Mouse (Mus musculus): ENCODE measurements around the gene Brwd1.
"Not testable (repeated sequence)": the region's sequence is repeated elsewhere in the genome, so short reads cannot be mapped to it uniquely, and the experiment has no call there.

Gene Brwd1

DNA sequence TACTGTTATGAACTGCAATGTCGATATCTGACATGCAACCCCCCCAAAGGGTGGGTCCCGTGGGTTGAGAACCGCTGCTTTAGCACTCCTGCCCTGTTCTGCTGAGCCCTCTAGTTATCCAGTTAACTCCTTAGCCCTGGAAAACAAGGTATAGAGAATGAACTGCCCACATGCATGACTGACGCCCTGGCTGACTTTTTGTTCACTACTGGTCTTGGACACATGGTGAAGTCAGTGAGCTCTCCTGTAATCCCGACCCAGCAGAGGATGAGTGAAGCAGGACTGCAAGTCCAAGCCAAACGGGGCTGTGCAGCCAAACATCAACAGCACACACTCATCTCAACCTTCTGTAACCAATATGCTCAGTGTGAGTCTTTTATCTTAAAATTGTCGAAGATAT, 1.8 kb downstream of the Brwd1 start:
- DNase-seq: no peak

GRCm38 (mm10) chr16:96068364-96068763, 14.0 kb downstream of the Brwd1 start:
- no peak for DNase-seq

DNA sequence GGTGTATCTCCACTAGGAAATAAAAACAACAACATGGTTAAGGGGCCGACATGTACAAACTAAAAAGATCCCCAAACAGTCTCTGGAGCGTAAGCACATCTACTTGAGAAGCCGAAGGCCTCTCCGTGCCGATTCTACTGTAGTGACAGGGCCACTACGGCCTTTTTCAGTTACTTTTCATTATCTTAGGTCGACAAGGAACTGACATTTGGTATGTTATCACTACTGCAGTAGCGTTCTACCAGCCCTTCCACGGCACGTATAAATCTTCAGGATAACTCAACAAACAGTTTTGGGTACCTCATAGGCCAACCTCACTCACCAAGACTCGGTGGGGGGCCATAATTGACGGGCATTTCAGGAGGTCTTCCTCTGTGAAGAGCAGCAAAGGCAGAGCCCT, 16.2 kb downstream of the Brwd1 start:
- DNase-seq: no peak

DNA sequence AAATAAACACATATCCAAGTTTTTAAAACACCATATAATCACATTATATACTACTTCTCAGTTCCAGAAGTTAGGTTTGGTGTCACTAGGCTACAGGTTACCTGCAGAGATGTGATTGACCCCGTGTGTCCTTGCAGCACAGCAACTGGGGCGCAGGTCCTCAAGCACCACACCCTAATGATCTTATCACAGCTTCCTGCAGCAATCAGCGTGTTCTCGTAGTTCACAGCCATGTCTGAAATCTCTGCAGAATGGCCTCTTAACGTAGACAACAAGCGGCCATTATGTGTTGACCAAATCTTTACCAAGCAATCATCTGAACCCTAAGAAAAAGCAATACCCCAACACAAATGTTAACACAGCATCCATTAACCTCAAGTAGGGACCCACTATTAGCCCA, 17.7 kb downstream of the Brwd1 start:
- DNase-seq: no peak

DNA sequence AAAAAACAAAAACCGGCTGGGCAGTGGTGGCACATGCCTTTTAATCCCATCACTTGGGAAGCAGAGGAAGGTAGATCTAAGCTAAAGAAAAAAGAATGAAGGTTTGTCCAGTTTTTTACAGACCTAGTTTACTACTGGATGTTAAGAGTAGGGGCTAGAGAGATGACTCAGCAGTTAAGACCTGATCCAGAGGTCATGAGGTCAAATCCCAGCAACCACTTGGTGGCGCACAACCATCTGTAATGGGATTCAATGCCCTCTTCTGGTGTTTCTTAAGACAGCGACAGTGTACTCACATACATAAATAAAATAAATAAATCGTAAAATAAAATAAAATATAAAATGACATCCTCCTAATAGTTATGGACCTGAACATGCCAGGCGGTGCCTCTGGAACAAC, 38.2 kb downstream of the Brwd1 start:
- DNase-seq: peak; percentile 59 to 79

DNA sequence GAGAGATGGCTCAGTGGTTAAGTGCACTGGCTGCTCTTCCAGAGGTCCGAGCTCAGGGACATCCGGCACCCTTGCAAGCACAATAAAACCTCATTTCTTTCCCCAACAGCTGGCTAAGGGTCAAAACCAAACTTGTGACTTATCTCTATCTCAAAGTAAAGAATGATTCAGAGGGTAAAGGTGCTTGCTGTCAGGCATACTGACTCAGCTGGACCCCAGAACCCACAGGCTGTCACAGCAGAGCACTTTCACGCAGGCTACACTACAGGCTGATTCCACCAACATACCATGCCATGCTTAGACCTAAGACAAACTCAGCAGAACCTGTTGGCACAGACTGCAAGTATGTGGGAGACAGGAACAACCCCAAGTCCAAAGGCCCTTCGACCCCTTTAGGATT, 41.6 kb downstream of the Brwd1 start:
- DNase-seq: no peak

- DNase-seq: no peak
These were observed 42.8 kb downstream of the Brwd1 start for GRCm38 (mm10) chr16:96039538-96039937.

- no peak for DNase-seq
These were observed 47.9 kb downstream of the Brwd1 start for GRCm38 (mm10) chr16:96034473-96034872.

DNA sequence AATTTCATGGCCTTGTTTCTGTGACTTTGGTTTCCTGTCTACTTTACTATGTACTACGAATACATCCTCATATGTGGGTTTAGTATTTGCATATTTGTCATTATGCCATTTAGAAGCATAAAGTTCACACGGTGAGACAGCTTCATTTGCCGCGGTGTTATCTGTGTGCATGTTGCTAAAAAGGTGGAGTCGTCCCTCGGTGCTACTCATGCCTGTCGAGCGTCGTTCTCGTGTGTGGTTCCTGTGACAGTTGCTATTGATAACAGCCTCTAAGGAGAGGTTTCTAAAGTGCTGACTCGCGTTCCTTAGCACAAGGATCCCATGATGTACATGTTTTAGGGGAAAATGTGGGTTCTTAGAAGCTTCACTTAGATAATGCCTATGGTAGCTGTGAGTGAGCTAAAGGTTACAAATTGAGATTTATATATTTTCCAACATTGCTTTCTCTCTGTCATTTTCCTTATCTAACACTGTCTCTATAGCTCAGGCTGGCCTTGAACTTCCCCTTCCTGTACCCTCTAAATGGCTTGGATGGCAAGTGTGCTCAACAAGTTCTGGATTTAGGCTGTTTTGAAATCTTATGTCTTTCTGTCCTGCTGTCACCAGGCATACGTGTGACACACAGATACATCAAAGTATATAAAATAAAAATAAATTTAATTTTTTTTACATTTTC, 49.8 kb downstream of the Brwd1 start:
- no peak for DNase-seq

DNA sequence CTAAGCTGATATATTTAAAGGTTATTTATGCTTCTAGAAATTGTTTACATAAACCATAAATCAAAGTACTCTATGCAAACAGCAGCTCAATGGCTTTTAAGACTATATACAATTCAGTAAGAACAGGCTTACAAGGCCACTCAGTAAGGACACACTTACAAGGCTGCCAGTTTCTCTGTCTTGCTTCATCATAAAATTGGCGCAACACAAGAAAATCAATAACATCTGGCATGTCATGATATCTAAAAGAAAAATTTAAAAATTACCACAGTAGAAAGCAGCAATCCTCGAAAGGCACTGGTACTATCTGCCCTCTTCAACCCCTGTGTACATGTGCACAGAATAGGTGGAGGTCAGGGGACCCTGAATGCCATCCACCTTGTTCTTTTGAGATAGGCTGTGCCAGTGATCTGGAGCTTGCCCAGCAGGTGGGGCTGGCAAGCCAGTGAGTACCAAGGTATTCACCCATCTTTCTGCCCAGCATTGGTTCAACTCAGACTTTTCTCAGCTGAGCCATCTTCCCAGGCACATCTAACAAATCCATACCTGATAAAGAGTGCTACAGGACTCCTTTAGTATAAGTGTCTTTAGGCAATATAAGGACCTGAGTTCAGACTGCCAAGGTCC, 51.7 kb downstream of the Brwd1 start:
- peak; percentile 6 to 58 for DNase-seq

GRCm38 (mm10) chr16:96026256-96026655, 56.1 kb downstream of the Brwd1 start:
- no peak for DNase-seq

DNA sequence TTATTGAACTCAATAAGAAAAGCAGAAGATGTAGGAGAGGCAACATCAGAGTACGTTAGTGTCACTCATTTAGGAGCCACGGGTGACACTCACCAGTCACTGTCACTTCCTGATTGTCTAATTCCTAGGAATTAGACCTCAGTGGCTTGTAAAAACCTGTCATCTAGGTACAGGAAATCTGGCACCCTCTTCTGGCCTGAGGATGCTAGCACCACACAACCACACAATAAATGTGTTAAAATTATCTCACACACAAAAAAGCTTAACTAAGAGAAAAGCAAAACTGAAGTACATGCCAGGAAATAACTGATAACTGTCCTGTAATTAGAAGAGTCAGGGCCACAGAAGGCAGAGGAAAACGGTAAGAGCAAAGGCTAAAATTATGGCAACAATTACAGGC, 57.1 kb downstream of the Brwd1 start:
- no peak for DNase-seq

GRCm38 (mm10) chr16:96021045-96021444, 61.3 kb downstream of the Brwd1 start:
- no peak for DNase-seq

DNA sequence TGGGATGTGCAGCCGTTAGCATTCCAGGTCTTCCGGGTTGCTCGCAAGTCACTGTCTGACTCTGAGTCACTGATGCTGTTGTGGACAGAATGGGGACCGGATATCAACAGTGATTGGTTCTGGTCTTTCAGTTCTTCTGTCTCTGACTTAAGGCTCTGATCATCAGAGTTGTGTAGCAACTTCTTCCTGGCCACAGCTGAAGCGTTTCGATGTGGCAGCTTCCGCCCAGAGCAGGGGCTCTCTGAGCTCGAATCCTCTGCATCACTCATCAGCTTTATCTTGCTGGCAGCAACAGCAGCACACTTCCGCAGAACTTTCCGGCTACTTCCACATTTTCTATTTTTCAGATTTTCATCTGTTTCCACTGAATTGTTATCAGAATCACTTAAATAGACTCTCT, 73.2 kb downstream of the Brwd1 start:
- DNase-seq: not testable (repeated sequence)

DNA sequence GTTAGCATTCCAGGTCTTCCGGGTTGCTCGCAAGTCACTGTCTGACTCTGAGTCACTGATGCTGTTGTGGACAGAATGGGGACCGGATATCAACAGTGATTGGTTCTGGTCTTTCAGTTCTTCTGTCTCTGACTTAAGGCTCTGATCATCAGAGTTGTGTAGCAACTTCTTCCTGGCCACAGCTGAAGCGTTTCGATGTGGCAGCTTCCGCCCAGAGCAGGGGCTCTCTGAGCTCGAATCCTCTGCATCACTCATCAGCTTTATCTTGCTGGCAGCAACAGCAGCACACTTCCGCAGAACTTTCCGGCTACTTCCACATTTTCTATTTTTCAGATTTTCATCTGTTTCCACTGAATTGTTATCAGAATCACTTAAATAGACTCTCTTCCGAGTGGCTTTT, 78.0 kb downstream of the Brwd1 start:
- DNase-seq: not testable (repeated sequence)

DNA sequence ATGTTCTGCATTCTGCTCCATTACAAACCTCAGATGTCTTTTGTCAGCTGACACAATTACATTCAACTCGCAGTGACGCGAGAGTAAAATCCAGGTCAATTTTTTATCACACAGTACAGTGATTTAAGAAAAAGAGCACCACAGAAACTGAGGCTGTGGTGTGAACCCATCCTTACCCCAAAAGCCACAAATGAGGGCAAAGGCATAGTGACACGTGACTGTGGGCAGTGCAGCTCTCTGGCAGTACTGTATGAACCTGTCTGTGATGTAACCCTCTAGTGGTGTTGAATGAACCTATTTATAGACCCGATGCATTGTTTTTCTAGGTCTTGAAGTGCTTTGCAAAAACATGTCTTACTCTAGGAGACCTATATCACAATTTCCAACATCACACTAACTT, 83.0 kb downstream of the Brwd1 start:
- no peak for DNase-seq

- DNase-seq: no peak
These were observed 86.2 kb downstream of the Brwd1 start for GRCm38 (mm10) chr16:95996156-95996555.

GRCm38 (mm10) chr16:95994576-95994975, 87.8 kb downstream of the Brwd1 start:
- DNase-seq: not testable (repeated sequence)

GRCm38 (mm10) chr16:95992596-95992995, 89.7 kb downstream of the Brwd1 start:
- DNase-seq: no peak

GRCm38 (mm10) chr16:95991122-95991900, 91.0 kb downstream of the Brwd1 start:
- DNase-seq: peak; percentile 8 to 13

DNA sequence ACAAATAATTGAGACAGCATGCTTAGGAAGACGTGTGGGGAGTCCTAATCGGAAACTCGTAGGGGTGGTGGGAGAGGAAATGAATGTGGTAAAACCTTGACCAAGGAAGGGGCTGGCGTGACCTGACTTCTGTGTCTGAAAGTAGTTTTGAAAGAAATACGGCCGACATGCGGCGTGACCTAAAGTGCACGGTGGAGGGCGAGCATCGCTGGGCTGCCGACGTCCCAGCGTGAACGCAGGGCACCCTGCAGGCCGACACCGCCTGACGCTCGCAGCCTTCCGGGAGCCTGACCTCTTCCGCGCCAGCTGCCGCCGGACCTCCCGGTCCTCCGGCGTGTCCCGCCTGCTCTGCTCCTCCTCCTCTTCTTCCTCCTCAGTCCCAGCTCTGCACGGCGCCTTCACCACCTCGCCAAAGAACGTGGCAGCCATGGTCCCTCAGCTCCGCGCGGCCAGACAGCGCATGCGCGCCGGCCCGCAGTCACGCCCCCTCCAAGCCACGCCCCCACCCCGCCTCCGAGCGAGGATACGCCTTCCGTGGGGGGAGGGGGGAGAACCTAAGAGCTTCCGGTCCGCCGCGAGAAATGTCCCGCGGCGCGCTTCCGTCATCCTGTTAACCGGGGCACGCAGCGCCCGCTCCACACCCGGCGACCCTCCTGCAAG, 91.7 kb downstream of the Brwd1 start, which contains the start of gene Psmg1:
Gene Psmg1, minus strand, starts transcription at position 499 of the 660 bp plus-strand sequence.
- DNase-seq: peak; percentile 95 to 98

GRCm38 (mm10) chr16:95984911-95985310, 97.4 kb downstream of the Brwd1 start:
- no peak for DNase-seq

DNA sequence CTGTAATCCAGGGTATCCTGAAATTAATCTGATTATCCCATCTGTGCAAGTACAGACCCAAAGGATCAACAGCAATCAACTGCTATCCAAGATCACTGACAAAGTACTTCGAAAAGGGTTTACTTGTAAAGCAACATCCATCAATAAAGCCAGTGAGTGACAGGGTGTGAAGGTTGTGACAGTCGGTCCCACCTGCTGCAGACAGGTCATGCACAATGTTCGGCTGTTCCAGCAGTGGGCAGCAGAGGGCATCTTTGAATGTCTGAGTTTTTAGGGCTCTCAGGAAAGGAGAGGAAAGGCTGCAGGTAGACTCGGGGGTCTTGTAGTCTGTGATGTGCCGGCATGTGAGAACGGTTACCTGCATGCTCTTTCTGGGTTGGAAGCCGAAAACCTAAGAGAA, 98.7 kb downstream of the Brwd1 start:
- DNase-seq: peak in 1 of 2 experiments; percentile 50
